In genomic region chr19:47887417-47887816, GRCm38 (mm10) we compare ENCODE assay signal across 11 mouse cellular contexts. TPM values are rescaled to one million over a fixed set of nuclear protein-coding genes. Genes with fewer than 3 reads are reported as not detected.
DNase-seq lines count a peak whose midpoint lies in the region; ATAC-seq and TF ChIP-seq lines count a peak whose summit lies in the region.
"Had no signal": no experiment of that assay in that cellular context is flagged by ENCODE, and none has a peak within 500 bp of the region (broad histone marks: within the 10 kb centered on the region; RNA-seq: fewer than 3 reads in every experiment).

No protein-coding gene starts in this region.

- no peak overlapping the region for H3K4me2 ChIP-seq in forebrain, embryonic 13.5 days
- H3K4me2 ChIP-seq in forebrain, embryonic 12.5 days: no peak overlapping the region
- no peak overlapping the region for H3K4me2 ChIP-seq in liver, embryonic 11.5 days

- 0 out of 2 replicates have a peak, but pooled peaks have one; percentile 43 for ATAC-seq in forebrain, embryonic 13.5 days
- ATAC-seq in forebrain, embryonic 12.5 days (ENCODE audit: low FRiP score): no peak
- ATAC-seq in liver, embryonic 11.5 days (replicated peaks; ENCODE audit: low FRiP score): no peak

- no peak overlapping the region for H3K27ac ChIP-seq in forebrain, embryonic 13.5 days
- no peak overlapping the region for H3K27ac ChIP-seq in forebrain, embryonic 12.5 days
- peak overlapping the region; percentile 93 for H3K27ac ChIP-seq in spleen, adult 2 months (ENCODE audit: insufficient read depth, low read length)
- H3K27ac ChIP-seq in liver, embryonic 11.5 days (ENCODE audit: low read depth, low read length): no peak overlapping the region

- H3K4me3 ChIP-seq in forebrain, embryonic 13.5 days: no peak overlapping the region
- no peak overlapping the region for H3K4me3 ChIP-seq in forebrain, embryonic 12.5 days (replicated peaks)
- no peak overlapping the region for H3K4me3 ChIP-seq in spleen, adult 2 months (ENCODE audit: extremely low read depth, insufficient read depth, insufficient read length)
- no peak overlapping the region for H3K4me3 ChIP-seq in liver, embryonic 11.5 days (ENCODE audit: low read depth, low read length)

- WGBS in forebrain, embryonic 13.5 days: 75% methylated on average over 10 of the region's 10 CpGs
- WGBS in forebrain, embryonic 12.5 days: 93% methylated on average over 10 of the region's 10 CpGs
- 49% methylated on average over 10 of the region's 10 CpGs for WGBS in spleen, adult 2 months
- WGBS in liver, embryonic 11.5 days: 85% methylated on average over 10 of the region's 10 CpGs

- no peak overlapping the region for H3K9ac ChIP-seq in forebrain, embryonic 13.5 days
- H3K9ac ChIP-seq in forebrain, embryonic 12.5 days: no peak overlapping the region
- H3K9ac ChIP-seq in liver, embryonic 11.5 days (ENCODE audit: low read depth, low read length): no peak overlapping the region

- no peak for TF ChIP-seq CTCF in spleen, adult 2 months (IDR thresholded peaks at IDR 0.05; ENCODE audit: extremely low read depth, insufficient read depth, insufficient read length, insufficient replicate concordance)

- peak in 1 of 2 experiments; percentile 68 for DNase-seq in spleen, adult 2 months (ENCODE audit: low read depth in 1 of 2, low spot score in 2 of 2)
- DNase-seq in spleen, postnatal 4 days (ENCODE audit: low spot score in 2 of 2): no peak
- peak; percentile 34 to 50 for DNase-seq in layer of hippocampus, postnatal 36 days
- peak; percentile 57 to 72 for DNase-seq in thymus, postnatal 36 days
- no peak for DNase-seq in cerebellum, postnatal 4 days (ENCODE audit: low spot score in 2 of 2)
- no peak for DNase-seq in liver, embryonic 11.5 days (ENCODE audit: low spot score)
- DNase-seq: adrenal gland, postnatal 36 days; right cerebral cortex, postnatal 25 days had no signal

- H3K4me1 ChIP-seq in forebrain, embryonic 13.5 days: no peaks in the 10 kb centered on the region
- H3K4me1 ChIP-seq in forebrain, embryonic 12.5 days: peaks cover 2% of the 10 kb centered on the region; the same call in 1 of the 2 replicates
- peaks cover 34% of the 10 kb centered on the region; the same call in 1 of the 2 replicates for H3K4me1 ChIP-seq in spleen, adult 2 months (ENCODE audit: control insufficient read depth, insufficient read depth, insufficient read length)
- H3K4me1 ChIP-seq in liver, embryonic 11.5 days (replicated peaks; ENCODE audit: control insufficient read depth, insufficient read depth, low read length): no peaks in the 10 kb centered on the region; the same call in 1 of the 2 replicates

- TF ChIP-seq POLR2A in spleen, adult 2 months (IDR thresholded peaks at IDR 0.05; ENCODE audit: low read depth, low read length): no peak

- H3K9me3 ChIP-seq in forebrain, embryonic 13.5 days (replicated peaks): no peaks in the 10 kb centered on the region
- H3K9me3 ChIP-seq in forebrain, embryonic 12.5 days: no peaks in the 10 kb centered on the region
- H3K9me3 ChIP-seq in liver, embryonic 11.5 days (ENCODE audit: control insufficient read depth, low read length): no peaks in the 10 kb centered on the region

- H3K36me3 ChIP-seq in forebrain, embryonic 13.5 days (ENCODE audit: poor library complexity, severe bottlenecking): no peaks in the 10 kb centered on the region
- no peaks in the 10 kb centered on the region for H3K36me3 ChIP-seq in forebrain, embryonic 12.5 days (replicated peaks)
- no peaks in the 10 kb centered on the region for H3K36me3 ChIP-seq in spleen, adult 2 months (ENCODE audit: control insufficient read depth, insufficient read depth, low read length)
- no peaks in the 10 kb centered on the region for H3K36me3 ChIP-seq in liver, embryonic 11.5 days (ENCODE audit: control insufficient read depth, insufficient read depth, low read length)

- no peaks in the 10 kb centered on the region for H3K27me3 ChIP-seq in forebrain, embryonic 13.5 days
- no peaks in the 10 kb centered on the region for H3K27me3 ChIP-seq in forebrain, embryonic 12.5 days
- H3K27me3 ChIP-seq in spleen, adult 2 months (ENCODE audit: control insufficient read depth, insufficient read depth, low read length): no peaks in the 10 kb centered on the region
- H3K27me3 ChIP-seq in liver, embryonic 11.5 days (replicated peaks; ENCODE audit: control insufficient read depth, insufficient read depth, low read length): no peaks in the 10 kb centered on the region
- H3K27me3 ChIP-seq: CH12.LX had no signal

RNA-seq across cellular contexts. Expression of gene Gsto2, which starts 22.1 kb away (rescaled TPM):
- 1.2 and 1.8 TPM in 2 replicates for polyA plus RNA-seq in forebrain, embryonic 13.5 days (2015; fragmentation: Nextera tagmentation; extraction: Ambion mirVana)
- 0.95 and 1.3 TPM in 2 replicates for polyA plus RNA-seq in forebrain, embryonic 12.5 days (2016; fragmentation: Nextera tagmentation; extraction: Ambion mirVana)
- polyA plus RNA-seq in spleen, adult 2 months (2012; rRNA removed): 0.13 and 0.32 TPM in 2 replicates
- 1 to 10 TPM; 2.7 to 3.1 TPM for total RNA-seq in layer of hippocampus, postnatal 36 days (2021)
- polyA plus RNA-seq in liver, embryonic 11.5 days (2014; fragmentation: Nextera tagmentation; extraction: Ambion mirVana): 0.55 and 0.67 TPM in 2 replicates

RNA-seq across cellular contexts. Expression of gene Cfap43, which starts 31.7 kb away (rescaled TPM):
- polyA plus RNA-seq in forebrain, embryonic 13.5 days (2015; fragmentation: Nextera tagmentation; extraction: Ambion mirVana): 0.66 and 0.82 TPM in 2 replicates
- 0.22 and 0.37 TPM in 2 replicates for polyA plus RNA-seq in forebrain, embryonic 12.5 days (2016; fragmentation: Nextera tagmentation; extraction: Ambion mirVana)
- polyA plus RNA-seq in spleen, adult 2 months (2012; rRNA removed): not detected in 2 replicates
- 1 to 10 TPM; 1.2 to 1.7 TPM for total RNA-seq in layer of hippocampus, postnatal 36 days (2021)
- polyA plus RNA-seq in liver, embryonic 11.5 days (2014; fragmentation: Nextera tagmentation; extraction: Ambion mirVana): 0.04 TPM in 1 of 2 replicates, not detected in the other
- total RNA-seq: adrenal gland, postnatal 36 days had no signal

RNA-seq across cellular contexts. Expression of gene Itprip, which starts 31.7 kb away (rescaled TPM):
- 9.8 and 12.7 TPM in 2 replicates for polyA plus RNA-seq in forebrain, embryonic 13.5 days (2015; fragmentation: Nextera tagmentation; extraction: Ambion mirVana)
- 17.9 and 19.8 TPM in 2 replicates for polyA plus RNA-seq in forebrain, embryonic 12.5 days (2016; fragmentation: Nextera tagmentation; extraction: Ambion mirVana)
- polyA plus RNA-seq in spleen, adult 2 months (2012; rRNA removed): 16.9 and 21.1 TPM in 2 replicates
- 1 to 10 TPM; 1.0 to 1.9 TPM for total RNA-seq in layer of hippocampus, postnatal 36 days (2021)
- 9.2 and 9.8 TPM in 2 replicates for polyA plus RNA-seq in liver, embryonic 11.5 days (2014; fragmentation: Nextera tagmentation; extraction: Ambion mirVana)

RNA-seq across cellular contexts. Expression of gene Gsto1, which starts 32.6 kb away (rescaled TPM):
- 74.9 and 80.3 TPM in 2 replicates for polyA plus RNA-seq in forebrain, embryonic 13.5 days (2015; fragmentation: Nextera tagmentation; extraction: Ambion mirVana)
- 61.8 and 62.7 TPM in 2 replicates for polyA plus RNA-seq in forebrain, embryonic 12.5 days (2016; fragmentation: Nextera tagmentation; extraction: Ambion mirVana)
- polyA plus RNA-seq in spleen, adult 2 months (2012; rRNA removed): 23.0 and 24.5 TPM in 2 replicates
- total RNA-seq in layer of hippocampus, postnatal 36 days (2021): 10 to 100 TPM; 46.5 to 50.0 TPM
- polyA plus RNA-seq in liver, embryonic 11.5 days (2014; fragmentation: Nextera tagmentation; extraction: Ambion mirVana): 183 and 195 TPM in 2 replicates

RNA-seq across cellular contexts. Expression of gene Cfap58, which starts 50.1 kb away (rescaled TPM):
- polyA plus RNA-seq in forebrain, embryonic 13.5 days (2015; fragmentation: Nextera tagmentation; extraction: Ambion mirVana): 0.21 and 0.49 TPM in 2 replicates
- 0.09 and 0.10 TPM in 2 replicates for polyA plus RNA-seq in forebrain, embryonic 12.5 days (2016; fragmentation: Nextera tagmentation; extraction: Ambion mirVana)
- not detected in 2 replicates for polyA plus RNA-seq in spleen, adult 2 months (2012; rRNA removed)
- total RNA-seq in layer of hippocampus, postnatal 36 days (2021): under 1 TPM; 0.30 to 0.35 TPM
- polyA plus RNA-seq in liver, embryonic 11.5 days (2014; fragmentation: Nextera tagmentation; extraction: Ambion mirVana): 0.04 TPM in 1 of 2 replicates, not detected in the other

Comparison
In these comparisons a context has a peak if more than half of its experiments do, and no peak if none do; other contexts are left out.
1. DNase-seq: peak in layer of hippocampus, postnatal 36 days (2 of 2) and thymus, postnatal 36 days (2 of 2); none in spleen, postnatal 4 days (0 of 2), cerebellum, postnatal 4 days (0 of 2) and liver, embryonic 11.5 days (single experiment).